Mouse (Mus musculus): ENCODE results near the gene Prr7. TPM values are rescaled to one million over a fixed set of nuclear protein-coding genes. Genes with fewer than 3 reads are reported as not detected.
A peak's percentile ranks its signal among the peaks of the same experiment; 100 is the strongest.

Gene Prr7
- polyA plus RNA-seq, 1 experiment from 2014 or later, result 1.6 TPM

DNA sequence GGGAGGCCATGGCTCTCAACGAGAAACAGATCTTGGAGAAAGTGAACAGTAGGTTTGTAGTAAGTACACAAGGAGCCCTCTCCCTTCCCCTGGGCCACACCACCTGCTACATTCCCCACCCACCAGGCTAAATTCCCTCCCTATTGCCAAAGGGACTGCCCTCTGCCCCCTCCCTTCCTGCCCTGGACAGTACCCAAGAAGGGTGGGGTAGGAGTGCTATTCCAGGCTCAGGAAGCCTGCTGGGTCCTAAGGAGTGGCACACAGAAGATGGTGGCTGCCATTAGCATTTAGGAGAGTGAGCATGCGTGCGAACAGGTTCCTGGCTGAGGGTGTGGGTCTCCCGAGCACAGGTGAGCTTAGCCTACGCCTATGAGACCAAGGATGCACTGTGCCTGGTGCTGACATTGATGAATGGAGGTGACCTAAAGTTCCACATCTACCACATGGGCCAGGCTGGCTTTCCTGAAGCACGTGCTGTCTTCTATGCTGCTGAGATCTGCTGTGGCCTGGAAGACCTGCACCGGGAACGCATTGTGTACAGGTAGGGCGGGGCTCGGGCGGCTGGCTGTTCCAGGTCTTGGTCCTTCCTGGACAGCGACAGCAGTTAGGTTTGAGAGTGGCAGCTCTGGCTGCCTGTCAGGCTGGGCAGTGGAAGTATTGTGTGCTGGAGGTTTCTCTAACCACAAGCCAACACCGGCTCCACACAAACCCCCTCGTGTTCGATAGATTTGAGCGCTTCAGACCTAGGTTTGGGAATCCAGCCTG, 12.1 kb upstream of the Prr7 start:
- DNase-seq (ENCODE audit: low spot score) (no peak), ATAC-seq (ENCODE audit: insufficient number of reproducible peaks, low FRiP score, low TSS enrichment, low read depth) (no peak)
- Histone ChIP-seq H3K36me3 (ENCODE audit: control insufficient read depth, insufficient read depth, low read length) (peaks cover 38% of the 10 kb centered on the region), H3K4me2 (ENCODE audit: low read depth, severe bottlenecking) (no peak overlapping the region), H3K4me3 (ENCODE audit: low read depth, low read length) (no peak overlapping the region), H3K9ac (ENCODE audit: low read length) (no peak overlapping the region), H3K9me3 (ENCODE audit: control insufficient read depth, low read length) (no peaks in the 10 kb centered on the region), H3K27me3 (ENCODE audit: control insufficient read depth, insufficient read depth, low read length) (no peaks in the 10 kb centered on the region), H3K27ac (replicated peaks; ENCODE audit: low read depth, low read length) (no peak overlapping the region), H3K4me1 (ENCODE audit: control insufficient read depth, insufficient read depth, low read length) (peaks cover under 1% of the 10 kb centered on the region; the same call in 1 of the 2 replicates)
- 94% methylated on average over 16 of the region's 16 CpGs for WGBS

DNA sequence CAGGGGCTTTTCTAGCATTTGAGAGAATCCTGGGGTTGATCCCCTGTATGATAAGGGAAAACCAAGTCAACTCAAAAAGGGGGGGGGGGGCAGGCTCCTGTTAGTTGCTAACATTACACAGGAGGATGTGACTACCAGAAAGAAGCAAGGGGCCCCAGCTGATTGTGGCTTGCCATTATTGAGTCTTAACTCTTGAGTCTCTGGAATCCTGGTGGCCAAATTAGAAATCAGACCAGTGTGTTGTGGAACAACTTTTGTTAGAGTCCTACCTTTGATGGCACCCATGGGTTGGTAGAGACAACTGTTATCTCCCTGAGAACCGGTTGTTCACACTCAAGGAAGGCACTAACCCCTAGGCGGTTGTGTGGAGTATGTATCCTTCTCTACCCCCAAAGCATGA, 1.1 kb upstream of the Prr7 start:
- peaks cover 24% of the 10 kb centered on the region for H3K4me1 ChIP-seq (ENCODE audit: control insufficient read depth, insufficient read depth, low read length)
- ATAC-seq (ENCODE audit: insufficient number of reproducible peaks, low FRiP score, low TSS enrichment, low read depth), result no peak
- WGBS, result 46% methylated on average over 2 of the region's 2 CpGs

DNA sequence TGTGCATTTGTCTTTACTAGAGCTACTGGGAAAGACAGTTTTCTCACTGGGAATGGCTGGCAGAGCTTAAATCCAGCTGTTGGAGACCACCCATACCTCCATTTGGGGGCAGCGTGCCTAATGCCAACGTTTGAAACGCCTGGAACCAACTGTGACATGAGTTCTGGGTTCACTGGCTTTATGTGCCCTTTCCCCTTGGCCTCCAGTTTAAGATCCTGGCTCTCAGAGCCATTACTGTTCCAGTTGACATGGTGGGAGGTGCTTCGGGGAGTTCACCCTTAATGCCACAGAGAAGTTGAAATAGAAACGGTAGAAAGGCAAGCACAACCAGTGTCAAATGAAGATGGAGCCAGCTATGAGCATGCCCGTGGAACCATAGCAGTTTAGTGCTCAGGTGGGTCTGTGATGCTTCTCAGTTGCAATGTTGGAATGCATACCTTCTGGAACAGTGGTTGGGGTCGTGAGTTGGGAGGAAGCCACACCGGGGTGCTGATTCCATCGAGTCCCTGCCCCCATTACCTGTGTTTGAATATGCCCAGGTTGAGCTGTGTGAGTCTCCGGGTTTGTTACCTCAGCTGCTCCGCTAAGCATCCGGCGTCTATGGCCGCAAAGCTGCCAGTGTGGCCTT, 554 bp upstream of the Prr7 start:
- H3K4me1 ChIP-seq (ENCODE audit: control insufficient read depth, insufficient read depth, low read length), result peaks cover 24% of the 10 kb centered on the region

More for the DNA sequence above, 1.1 kb upstream of the Prr7 start:
- Histone ChIP-seq H3K9ac (ENCODE audit: low read length) (no peak overlapping the region), H3K27ac (replicated peaks; ENCODE audit: low read depth, low read length) (no peak overlapping the region), H3K4me3 (ENCODE audit: low read depth, low read length) (no peak overlapping the region), H3K36me3 (ENCODE audit: control insufficient read depth, insufficient read depth, low read length) (peaks cover 17% of the 10 kb centered on the region; the same call in 1 of the 2 replicates), H3K4me2 (ENCODE audit: low read depth, severe bottlenecking) (no peak overlapping the region), H3K27me3 (ENCODE audit: control insufficient read depth, insufficient read depth, low read length) (no peaks in the 10 kb centered on the region), H3K9me3 (ENCODE audit: control insufficient read depth, low read length) (no peaks in the 10 kb centered on the region; the same call in 1 of the 2 replicates)
- DNase-seq (ENCODE audit: low spot score), result no peak

DNA sequence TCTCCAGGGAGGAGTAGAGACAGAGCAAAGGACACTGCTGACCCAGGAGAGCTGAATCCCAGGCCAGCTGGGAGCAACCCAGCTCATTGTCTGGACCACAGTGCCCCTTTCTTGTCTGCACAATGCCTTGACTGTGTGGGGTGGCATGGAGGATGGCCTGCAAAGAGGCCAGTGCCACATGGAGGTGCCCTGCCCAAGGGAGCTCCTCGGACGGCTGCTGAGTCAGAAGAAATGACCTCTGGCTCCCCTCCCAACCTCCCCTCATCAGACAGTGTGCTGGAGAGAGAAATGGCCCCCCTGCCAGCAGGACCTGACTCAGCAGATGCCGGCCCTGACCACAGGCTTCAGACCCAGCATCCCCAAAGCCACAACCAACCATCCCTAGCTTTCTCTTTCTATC, 1.1 kb downstream of the Prr7 start:
- 22% methylated on average over 3 of the region's 3 CpGs for whole genome bisulfite sequencing
- no peaks in the 10 kb centered on the region; the same call in 1 of the 2 replicates for H3K9me3 ChIP-seq (ENCODE audit: control insufficient read depth, low read length)
- H3K36me3 ChIP-seq (ENCODE audit: control insufficient read depth, insufficient read depth, low read length), result no peaks in the 10 kb centered on the region
- peak overlapping the region; percentile 96 for H3K4me2 ChIP-seq (ENCODE audit: low read depth, severe bottlenecking)
- peak overlapping the region; percentile 71; the same call in 1 of the 2 replicates for H3K4me3 ChIP-seq (ENCODE audit: low read depth, low read length)
- no peak for DNase-seq (ENCODE audit: low spot score)
- no peak overlapping the region for H3K27ac ChIP-seq (replicated peaks; ENCODE audit: low read depth, low read length)
- H3K4me1 ChIP-seq (ENCODE audit: control insufficient read depth, insufficient read depth, low read length), result peaks cover 24% of the 10 kb centered on the region
- H3K27me3 ChIP-seq (ENCODE audit: control insufficient read depth, insufficient read depth, low read length), result no peaks in the 10 kb centered on the region
- peak overlapping the region; percentile 79; the same call in 1 of the 2 replicates for H3K9ac ChIP-seq (ENCODE audit: low read length)
- ATAC-seq (ENCODE audit: insufficient number of reproducible peaks, low FRiP score, low TSS enrichment, low read depth), result no peak

More for the DNA sequence above, 554 bp upstream of the Prr7 start:
- WGBS, result 11% methylated on average over 14 of the region's 14 CpGs
- Histone ChIP-seq H3K4me3 (ENCODE audit: low read depth, low read length) (peak overlapping the region; percentile 71), H3K27ac (replicated peaks; ENCODE audit: low read depth, low read length) (no peak overlapping the region), H3K36me3 (ENCODE audit: control insufficient read depth, insufficient read depth, low read length) (peaks cover 15% of the 10 kb centered on the region; the same call in 1 of the 2 replicates), H3K27me3 (ENCODE audit: control insufficient read depth, insufficient read depth, low read length) (no peaks in the 10 kb centered on the region), H3K4me2 (ENCODE audit: low read depth, severe bottlenecking) (peak overlapping the region; percentile 96), H3K9me3 (ENCODE audit: control insufficient read depth, low read length) (no peaks in the 10 kb centered on the region; the same call in 1 of the 2 replicates), H3K9ac (ENCODE audit: low read length) (peak overlapping the region; percentile 79)
- peak; percentile 29; the same call in 1 of the 2 replicates for ATAC-seq (ENCODE audit: insufficient number of reproducible peaks, low FRiP score, low TSS enrichment, low read depth)
- peak; percentile 67 for DNase-seq (ENCODE audit: low spot score)

DNA sequence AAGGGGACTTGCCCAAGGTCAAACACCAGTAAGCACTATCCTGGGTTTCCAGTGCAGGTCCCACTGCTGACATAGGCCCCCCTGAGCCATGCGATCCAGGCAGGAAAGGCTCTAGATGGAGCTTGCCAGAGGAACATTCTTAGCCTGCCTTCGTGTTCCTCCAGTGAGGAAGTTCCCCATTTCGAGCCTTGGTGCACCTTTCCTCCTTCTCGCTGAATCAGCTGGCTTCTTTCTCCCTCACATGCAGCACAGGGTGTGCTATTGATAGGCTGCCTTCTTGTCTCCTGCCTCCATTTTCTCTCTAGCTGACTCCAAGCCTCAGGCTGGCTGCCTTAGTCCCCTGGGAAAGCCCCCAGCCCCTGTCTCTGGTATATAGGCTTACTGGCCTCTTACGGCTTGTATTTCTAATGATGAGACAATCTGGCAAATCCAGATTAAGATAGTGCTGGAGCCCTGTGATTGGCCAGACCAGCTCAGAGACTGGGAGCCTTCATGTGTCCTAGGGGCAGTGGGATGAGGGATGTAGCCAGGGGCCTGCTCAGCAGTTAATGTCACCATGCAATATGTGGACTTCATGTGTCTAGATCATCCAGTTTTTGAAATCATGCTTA, 1.9 kb downstream of the Prr7 start:
- H3K36me3 ChIP-seq (ENCODE audit: control insufficient read depth, insufficient read depth, low read length), result no peaks in the 10 kb centered on the region
- no peak overlapping the region for H3K27ac ChIP-seq (replicated peaks; ENCODE audit: low read depth, low read length)
- no peak overlapping the region for H3K4me3 ChIP-seq (ENCODE audit: low read depth, low read length)
- DNase-seq (ENCODE audit: low spot score), result no peak
- no peaks in the 10 kb centered on the region; the same call in 1 of the 2 replicates for H3K9me3 ChIP-seq (ENCODE audit: control insufficient read depth, low read length)
- no peak overlapping the region for H3K9ac ChIP-seq (ENCODE audit: low read length)
- WGBS, result 82% methylated on average over 5 of the region's 5 CpGs
- peaks cover 26% of the 10 kb centered on the region for H3K4me1 ChIP-seq (ENCODE audit: control insufficient read depth, insufficient read depth, low read length)
- ATAC-seq (ENCODE audit: insufficient number of reproducible peaks, low FRiP score, low TSS enrichment, low read depth), result no peak
- no peaks in the 10 kb centered on the region for H3K27me3 ChIP-seq (ENCODE audit: control insufficient read depth, insufficient read depth, low read length)
- H3K4me2 ChIP-seq (ENCODE audit: low read depth, severe bottlenecking), result no peak overlapping the region

DNA sequence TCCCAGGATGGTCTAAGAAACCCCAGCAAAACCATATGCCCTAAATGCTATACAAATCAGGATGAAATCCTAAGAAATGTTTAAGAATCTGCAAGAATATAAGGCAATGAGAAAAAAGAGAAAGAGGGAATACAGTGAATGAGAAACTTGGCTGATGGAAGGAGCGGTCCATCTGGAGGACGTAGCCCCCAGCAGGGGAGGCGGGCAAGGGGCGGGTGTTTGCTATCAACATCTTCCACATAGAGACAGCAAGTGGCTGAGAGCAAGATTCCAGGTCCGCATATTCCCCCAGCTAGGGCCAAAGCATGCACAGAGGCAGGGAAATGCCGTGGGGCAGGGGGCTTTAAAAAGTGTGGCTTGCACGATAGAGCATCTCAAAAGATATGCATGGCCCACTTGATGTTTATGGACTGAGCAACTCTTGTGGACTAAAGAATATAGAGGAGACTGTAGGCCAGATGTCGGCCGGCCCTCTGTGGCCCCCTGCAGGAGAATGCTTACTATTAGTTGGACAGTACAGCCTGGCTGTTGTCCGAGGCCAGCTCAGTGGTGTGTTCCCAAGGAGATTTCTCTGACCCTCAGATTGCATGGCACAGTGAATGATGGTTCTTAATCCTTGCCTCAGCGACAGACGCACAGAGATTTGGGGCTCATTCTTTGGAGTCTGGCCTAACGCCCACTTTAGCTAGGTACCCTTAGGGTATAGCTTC, 4.9 kb downstream of the Prr7 start:
- Histone ChIP-seq H3K9ac (ENCODE audit: low read length) (no peak overlapping the region), H3K9me3 (ENCODE audit: control insufficient read depth, low read length) (no peaks in the 10 kb centered on the region; the same call in 1 of the 2 replicates), H3K4me1 (ENCODE audit: control insufficient read depth, insufficient read depth, low read length) (peaks cover 34% of the 10 kb centered on the region), H3K4me3 (ENCODE audit: low read depth, low read length) (no peak overlapping the region), H3K4me2 (ENCODE audit: low read depth, severe bottlenecking) (no peak overlapping the region), H3K27me3 (ENCODE audit: control insufficient read depth, insufficient read depth, low read length) (no peaks in the 10 kb centered on the region), H3K36me3 (ENCODE audit: control insufficient read depth, insufficient read depth, low read length) (no peaks in the 10 kb centered on the region), H3K27ac (replicated peaks; ENCODE audit: low read depth, low read length) (no peak overlapping the region)
- peak; percentile 58 for DNase-seq (ENCODE audit: low spot score)
- no peak for ATAC-seq (ENCODE audit: insufficient number of reproducible peaks, low FRiP score, low TSS enrichment, low read depth)
- WGBS, result 56% methylated on average over 13 of the region's 13 CpGs

DNA sequence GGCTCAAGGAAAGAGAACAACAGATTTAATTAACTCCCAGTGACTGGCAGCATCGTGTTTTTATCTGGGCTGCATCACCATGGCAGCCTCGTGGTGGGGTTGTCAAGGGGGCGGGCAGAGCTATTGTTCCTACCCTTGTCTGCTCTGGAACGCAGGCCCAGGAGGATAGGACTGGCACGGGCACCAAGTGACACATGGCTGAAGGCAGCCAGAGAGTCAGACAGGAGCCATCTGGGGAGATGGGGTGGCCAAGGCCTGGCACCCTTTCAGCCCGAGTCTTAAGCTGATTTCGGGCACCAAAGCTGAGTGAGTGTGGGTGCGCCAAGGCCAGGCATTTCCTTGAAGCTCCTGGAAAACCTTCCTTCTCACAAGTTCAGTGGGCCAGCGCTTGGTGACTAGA, 6.3 kb downstream of the Prr7 start:
- Histone ChIP-seq H3K4me2 (ENCODE audit: low read depth, severe bottlenecking) (no peak overlapping the region), H3K9me3 (ENCODE audit: control insufficient read depth, low read length) (no peaks in the 10 kb centered on the region; the same call in 1 of the 2 replicates), H3K27ac (replicated peaks; ENCODE audit: low read depth, low read length) (no peak overlapping the region), H3K4me1 (ENCODE audit: control insufficient read depth, insufficient read depth, low read length) (peaks cover 23% of the 10 kb centered on the region), H3K27me3 (ENCODE audit: control insufficient read depth, insufficient read depth, low read length) (no peaks in the 10 kb centered on the region), H3K4me3 (ENCODE audit: low read depth, low read length) (no peak overlapping the region), H3K9ac (ENCODE audit: low read length) (no peak overlapping the region), H3K36me3 (ENCODE audit: control insufficient read depth, insufficient read depth, low read length) (peaks cover 10% of the 10 kb centered on the region)
- DNase-seq (ENCODE audit: low spot score) (no peak), ATAC-seq (ENCODE audit: insufficient number of reproducible peaks, low FRiP score, low TSS enrichment, low read depth) (no peak)
- 81% methylated on average over 9 of the region's 9 CpGs for WGBS

Measured in limb, embryonic 11.5 days (tissue).